Mouse (Mus musculus): ENCODE data around the gene Hoxa5.

Gene Hoxa5

DNA sequence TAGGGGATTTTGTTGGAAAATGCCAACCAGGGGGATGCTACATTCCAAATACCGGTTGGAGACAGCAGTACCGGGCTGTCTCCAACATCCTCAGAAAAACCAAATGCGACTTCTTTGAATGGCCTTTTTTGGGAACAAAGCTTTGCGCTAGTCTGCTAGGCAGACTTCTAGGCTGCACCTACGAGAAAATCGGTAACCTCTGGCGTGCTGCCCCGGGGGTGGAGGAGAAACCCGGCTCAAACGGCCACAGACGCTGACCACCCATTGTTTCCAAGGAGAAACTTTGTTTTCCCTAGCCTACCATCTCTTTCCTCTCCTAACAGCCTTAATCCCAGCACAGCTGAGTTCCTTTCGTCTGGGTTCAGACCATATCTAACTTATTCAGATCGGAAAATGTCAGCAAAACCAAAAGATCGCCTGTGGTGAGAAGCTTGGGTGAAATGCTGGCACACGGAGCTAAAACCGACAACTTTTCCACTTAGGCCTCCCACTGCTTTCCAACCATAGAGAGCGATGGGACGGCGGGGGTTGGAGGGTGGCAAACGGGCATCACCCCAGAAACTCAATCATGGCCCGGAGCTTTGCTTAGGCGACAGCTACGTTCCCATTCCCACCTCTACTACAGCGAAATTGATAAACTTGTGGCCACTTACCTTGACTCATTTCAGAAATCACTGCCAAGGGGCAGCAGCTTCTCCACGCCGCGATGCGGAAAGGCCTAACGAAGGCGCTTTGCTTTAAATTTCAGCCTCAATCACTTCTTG is 35.4 kb upstream of the Hoxa5 start:
- peak; percentile 18 for DNase-seq

DNA sequence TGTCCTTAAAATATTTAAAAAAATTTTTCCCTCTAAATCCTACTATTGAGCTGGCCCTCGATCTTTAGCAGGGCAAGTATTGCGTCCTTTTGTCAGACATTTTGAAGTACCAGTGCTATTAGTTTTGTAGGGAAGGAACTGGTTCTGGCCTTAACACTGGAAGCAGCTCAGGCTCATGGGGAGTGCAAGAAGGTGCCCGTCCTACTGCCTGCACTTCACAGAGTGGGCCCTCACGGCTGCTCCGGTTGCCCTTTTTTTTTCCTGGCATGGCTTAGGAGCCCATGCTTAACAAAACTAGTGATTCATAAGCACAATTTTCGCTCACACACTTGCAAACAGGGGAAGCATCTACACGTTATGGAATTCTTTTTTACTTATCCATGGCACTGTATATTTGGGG is 34.6 kb upstream of the Hoxa5 start:
- DNase-seq: peak; percentile 8

- DNase-seq: peak; percentile 8
Measured at GRCm38 (mm10) chr6:52238155-52238545, 33.8 kb upstream of the Hoxa5 start.

GRCm38 (mm10) chr6:52237346-52238154 is 33.2 kb upstream of the Hoxa5 start:
- DNase-seq: peak; percentile 4

- DNase-seq: peak; percentile 4
Measured at GRCm38 (mm10) chr6:52236806-52237205, 32.4 kb upstream of the Hoxa5 start.

DNA sequence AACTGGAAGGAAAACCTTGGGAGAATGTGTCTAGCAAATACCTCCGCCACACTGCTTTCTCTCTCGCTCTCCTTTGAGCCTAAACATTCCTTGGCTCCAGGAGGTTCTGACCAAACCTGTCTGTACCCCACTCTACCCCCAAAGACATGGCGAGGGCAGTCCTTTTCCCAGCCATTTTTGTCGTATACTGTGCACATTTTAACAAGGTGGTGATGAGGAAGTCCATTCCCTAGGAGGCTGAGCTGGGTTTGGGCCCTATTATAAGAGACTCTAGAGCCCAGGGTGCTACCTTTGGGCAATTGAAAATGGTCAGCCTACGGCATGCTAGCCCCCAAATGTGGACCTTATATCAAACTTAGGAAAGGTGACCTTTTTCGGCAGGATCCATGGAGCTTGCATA is 31.5 kb upstream of the Hoxa5 start:
- peak; percentile 2 for DNase-seq

GRCm38 (mm10) chr6:52235267-52235666 is 30.9 kb upstream of the Hoxa5 start:
- DNase-seq: no peak

DNA sequence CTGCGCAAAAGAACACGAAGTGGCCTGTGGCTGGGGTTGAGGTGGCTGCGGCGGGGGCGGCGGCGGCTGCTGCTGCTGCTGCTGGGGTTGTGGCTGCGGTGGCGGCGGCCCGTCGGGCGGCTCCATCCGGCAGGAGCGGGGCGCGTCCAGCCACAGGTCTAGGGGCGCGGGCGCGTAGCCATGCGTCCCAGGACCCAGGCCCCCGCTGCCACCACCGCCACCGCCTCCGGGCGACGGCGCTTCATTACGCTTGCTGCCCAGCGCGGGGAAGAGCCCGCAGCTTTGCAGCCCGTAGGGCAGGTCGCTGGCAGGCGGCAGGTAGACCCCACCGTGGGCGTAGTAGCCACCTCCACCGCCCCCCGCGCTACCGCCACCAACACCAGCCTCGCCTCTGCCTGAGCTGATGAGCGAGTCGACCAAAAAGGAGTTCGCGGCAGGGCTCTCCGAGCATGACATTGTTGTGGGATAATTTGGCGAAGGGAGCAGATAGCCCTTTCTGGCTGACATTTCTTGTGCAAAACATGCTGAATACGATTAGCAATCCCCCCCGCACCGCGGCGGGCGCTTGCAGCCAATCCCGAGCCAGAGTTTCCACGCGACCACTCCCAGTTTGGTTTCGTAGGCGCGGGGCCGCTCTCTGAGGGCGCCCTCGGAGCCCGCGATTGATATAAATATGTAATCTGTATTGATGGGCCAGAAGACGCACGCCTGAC is 30.2 kb upstream of the Hoxa5 start:
- DNase-seq: peak; percentile 16

DNA sequence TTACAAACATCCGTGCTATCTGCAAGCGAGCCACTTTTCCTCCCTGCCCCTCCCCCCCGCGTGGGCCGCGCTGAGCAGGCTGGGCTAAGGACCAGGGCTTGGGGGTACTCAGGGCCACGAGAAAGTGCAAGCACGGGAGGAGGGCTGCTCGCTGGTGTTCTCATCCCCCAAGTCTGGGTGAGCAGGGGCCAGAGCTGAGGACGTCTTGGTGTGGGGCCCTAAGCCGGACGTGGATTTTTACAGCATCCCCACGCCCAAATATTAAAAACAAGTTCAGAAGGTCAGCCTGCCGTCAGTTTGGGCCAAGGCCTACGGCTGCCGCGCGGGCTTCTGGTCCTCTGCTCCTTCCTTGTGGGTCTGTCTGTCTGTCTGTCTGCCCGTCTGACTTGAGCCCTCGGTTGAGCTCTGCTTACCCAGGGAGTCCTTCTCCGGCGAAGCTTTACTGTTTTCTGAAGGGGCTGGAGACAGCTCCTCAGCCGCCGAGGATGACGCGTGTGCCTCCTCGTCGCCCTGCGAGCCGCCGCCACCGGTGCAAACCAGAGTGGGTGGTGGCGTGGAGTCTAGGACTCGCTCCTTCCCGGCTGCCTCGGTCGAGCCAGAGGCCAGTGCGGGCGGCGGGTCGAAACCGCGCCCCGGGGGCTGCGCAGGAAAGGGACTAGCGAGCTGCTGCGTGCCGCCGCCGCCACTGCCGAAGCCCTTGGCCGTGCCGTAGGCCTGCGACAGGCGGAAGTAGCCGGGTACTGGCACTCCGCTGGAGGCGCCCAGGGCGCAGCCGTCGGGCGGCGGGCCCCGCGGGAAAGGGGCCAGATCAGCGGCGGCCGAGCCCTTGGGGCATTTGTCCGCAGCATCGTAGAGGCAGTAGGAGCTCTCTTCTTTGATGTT is 29.4 kb upstream of the Hoxa5 start:
- peak; percentile 59 for DNase-seq

- DNase-seq: peak; percentile 18
Measured at GRCm38 (mm10) chr6:52232984-52233545, 28.7 kb upstream of the Hoxa5 start.

GRCm38 (mm10) chr6:52232568-52232965 is 28.2 kb upstream of the Hoxa5 start:
- DNase-seq: peak; percentile 31

DNA sequence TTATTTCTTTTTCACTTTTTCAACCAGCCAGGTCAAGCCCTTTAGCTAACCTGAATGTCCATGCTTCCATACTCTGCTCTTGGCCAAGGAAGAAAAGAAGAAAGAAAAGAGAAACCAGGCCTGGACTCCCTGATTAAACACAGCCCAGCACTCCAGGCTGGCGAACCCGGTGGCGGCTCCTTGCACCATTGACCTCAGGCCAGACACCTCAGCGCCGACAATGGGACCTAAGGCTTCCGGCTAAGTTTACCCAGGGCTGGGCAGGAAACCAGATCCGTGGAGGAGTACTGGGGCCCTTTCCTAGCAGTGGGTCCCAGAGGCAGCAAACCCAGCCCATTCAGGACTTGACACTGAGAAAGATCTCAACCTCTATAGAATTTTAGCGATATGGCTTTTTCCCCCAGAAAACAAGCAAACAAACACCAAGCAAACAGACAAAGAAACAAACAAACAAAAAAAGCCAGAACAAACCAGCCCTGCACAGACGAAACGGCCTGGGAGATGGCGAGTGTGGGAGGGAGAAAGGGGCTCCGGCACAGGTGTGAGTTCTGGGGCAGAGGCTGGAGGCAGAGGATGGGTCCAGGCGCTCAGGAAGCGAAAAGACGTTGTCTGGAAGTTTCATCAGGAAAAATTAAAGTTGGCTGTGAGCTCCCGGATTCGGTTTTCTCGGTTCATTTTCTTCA is 27.6 kb upstream of the Hoxa5 start:
- peak; percentile 21 for DNase-seq

DNA sequence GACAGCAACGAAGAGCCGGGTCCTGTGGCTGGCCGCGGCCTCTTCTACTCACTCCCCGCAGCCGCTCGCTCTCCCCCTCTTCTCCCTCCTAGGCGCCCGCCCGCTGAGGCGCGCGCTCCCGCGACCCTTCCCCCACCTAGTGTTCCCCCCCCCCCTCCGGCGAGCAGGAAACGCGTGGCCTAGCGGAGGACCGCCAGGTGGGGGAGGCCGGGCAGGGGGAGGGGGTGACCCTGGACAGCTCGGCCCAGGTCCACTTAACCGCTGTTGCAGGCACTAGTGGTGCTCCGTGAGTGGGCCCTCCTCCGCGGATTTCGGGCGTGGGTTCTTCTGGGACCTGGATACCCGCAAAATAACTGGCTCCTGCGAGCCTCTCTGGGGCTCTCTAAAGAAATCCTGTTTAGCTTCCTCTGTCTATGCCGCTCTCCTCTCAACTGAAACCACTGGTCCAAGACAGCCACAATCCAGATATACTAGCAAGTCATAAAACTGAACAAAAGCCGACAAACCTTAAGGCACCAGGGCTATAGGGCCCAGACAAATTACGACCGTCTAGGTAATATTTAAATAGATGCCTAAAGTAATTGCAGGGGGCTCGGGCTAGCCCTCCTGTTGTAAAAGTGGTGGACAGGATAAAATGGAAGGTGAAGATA is 26.3 kb upstream of the Hoxa5 start, which contains the start of gene Hoxa9:
Gene Hoxa9 (minus strand): TSS at position 574 of the 650 bp plus-strand sequence.
- DNase-seq: peak; percentile 20

DNA sequence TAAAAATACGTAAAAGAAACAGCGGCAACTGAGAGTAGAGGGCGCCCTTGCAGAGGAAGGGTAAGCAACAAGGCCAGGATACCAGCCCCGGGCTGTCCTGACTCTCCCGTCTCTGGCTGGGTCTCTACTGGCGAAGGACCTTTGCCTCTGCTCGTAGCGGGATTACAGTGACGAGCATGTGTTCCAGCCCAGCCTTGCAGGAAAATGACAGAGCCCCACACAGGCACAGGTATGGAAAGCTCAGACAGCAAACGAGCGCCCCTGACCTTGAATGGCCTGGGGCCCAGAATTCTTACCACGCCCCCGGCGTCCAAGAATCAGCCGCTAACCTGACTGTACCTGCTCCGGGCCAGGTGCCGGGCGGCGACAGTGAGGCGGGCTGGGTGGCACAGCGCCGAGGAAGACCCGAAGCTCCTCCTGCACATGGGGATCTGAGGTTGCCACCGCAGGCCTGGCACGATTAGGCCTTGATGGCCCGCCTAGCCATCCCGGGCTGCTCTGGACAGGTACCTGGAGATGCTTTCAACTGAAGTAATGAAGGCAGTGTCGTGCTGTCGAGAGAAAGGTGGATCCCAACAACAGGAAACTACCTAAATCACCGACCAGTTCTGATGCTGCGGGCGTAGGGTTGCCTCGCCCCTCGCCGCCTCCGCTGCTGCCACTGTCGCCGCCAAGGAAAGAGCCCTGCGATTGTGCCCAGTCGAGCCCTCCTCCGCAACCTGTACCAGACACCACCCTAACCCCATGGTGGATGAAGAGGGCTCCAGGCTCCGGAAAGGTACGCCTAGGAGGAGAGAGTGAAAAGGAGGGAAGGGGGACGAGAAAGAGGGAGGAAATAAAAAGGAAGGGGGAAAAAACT is 25.4 kb upstream of the Hoxa5 start:
- peak; percentile 33 for DNase-seq

GRCm38 (mm10) chr6:52228475-52229465 is 24.4 kb upstream of the Hoxa5 start:
- peak; percentile 50 for DNase-seq

GRCm38 (mm10) chr6:52227470-52228222 is 23.3 kb upstream of the Hoxa5 start:
- DNase-seq: no peak

- no peak for DNase-seq
Measured at GRCm38 (mm10) chr6:52226569-52227257, 22.3 kb upstream of the Hoxa5 start.
